Mouse (Mus musculus) liver, embryonic 12.5 days (tissue): ENCODE measurements around the gene Ankrd24. TPM values are rescaled to one million over a fixed set of nuclear protein-coding genes. Genes with fewer than 3 reads are reported as not detected.
"Not testable (repeated sequence)": the region's sequence is repeated elsewhere in the genome, so short reads cannot be mapped to it uniquely, and the experiment has no call there.

Experiments
- ATAC-seq: fragments of 200-750 bp; cut with Nextera tagmentation; 2 replicates; pipeline ENCODE4 v1.8.0; 2017; ENCODE audit warnings: moderate number of reproducible peaks, mild to moderate bottlenecking, moderate library complexity
- H3K27ac ChIP-seq: fragments of 300-500 bp; sonication (generic); 2 replicates; pipeline ENCODE4 v1.5.1; 2016; ENCODE audit warnings: mild to moderate bottlenecking
- H3K27me3 ChIP-seq: fragments of 300-500 bp; sonication (generic); replicated peaks from 2 replicates; pipeline ENCODE4 v1.6.1; 2016; ENCODE audit warnings: mild to moderate bottlenecking, moderate library complexity
- H3K36me3 ChIP-seq: fragments of 300-500 bp; sonication (generic); 2 replicates; pipeline ENCODE4 v1.6.1; 2016; ENCODE audit warnings: mild to moderate bottlenecking, moderate library complexity
- H3K4me1 ChIP-seq: fragments of 300-500 bp; sonication (generic); 2 replicates; pipeline ENCODE4 v1.6.1; 2016
- H3K4me2 ChIP-seq: fragments of 300-500 bp; sonication (generic); 2 replicates; pipeline ENCODE4 v1.6.1; 2016; ENCODE audit warnings: mild to moderate bottlenecking, moderate library complexity
- H3K4me3 ChIP-seq: fragments of 300-500 bp; sonication (generic); 2 replicates; pipeline ENCODE4 v1.5.1; 2016; ENCODE audit warnings: mild to moderate bottlenecking, moderate library complexity
- H3K9ac ChIP-seq: fragments of 300-500 bp; sonication (generic); 2 replicates; pipeline ENCODE4 v1.6.1; 2016; ENCODE audit warnings: mild to moderate bottlenecking, moderate library complexity
- H3K9me3 ChIP-seq: fragments of 300-500 bp; sonication (generic); replicated peaks from 2 replicates; pipeline ENCODE4 v1.6.1; 2016; ENCODE audit warnings: mild to moderate bottlenecking, moderate library complexity
- WGBS: fragments of 180-500 bp; shearing (Covaris S2); methylation state at CpG from one replicate; pipeline ENCODE4 v1.1.7; 2016; ENCODE audit not compliant: insufficient replicate concordance; 5-methylcytosine and 5-hydroxymethylcytosine counted together
- polyA plus RNA-seq: library from polyadenylated mRNA; unstranded; fragments of >200 nt; fragmentation: Nextera tagmentation; extraction: Ambion mirVana; gene quantifications from 2 replicates; pipeline ENCODE4 v1.2.1, GENCODE M21; 2016

Gene Ankrd24
- polyA plus RNA-seq, 1 experiment from 2014 or later, result 3.8 TPM

GRCm38 (mm10) chr10:81655178-81655577, 26.8 kb downstream of the Ankrd24 start:
- Histone ChIP-seq H3K36me3 (peaks cover 64% of the 10 kb centered on the region), H3K4me1 (peaks cover 10% of the 10 kb centered on the region), H3K9ac (no peak overlapping the region), H3K9me3 (peaks cover 38% of the 10 kb centered on the region), H3K4me3 (no peak overlapping the region), H3K4me2 (no peak overlapping the region), H3K27me3 (no peaks in the 10 kb centered on the region), H3K27ac (no peak overlapping the region)
- ATAC-seq, result no peak
- WGBS, result 92% methylated on average over 10 of the region's 10 CpGs

GRCm38 (mm10) chr10:81656174-81656573, 27.8 kb downstream of the Ankrd24 start:
- WGBS, result 90% methylated on average over 2 of the region's 2 CpGs
- no peak for ATAC-seq
- H3K4me3 ChIP-seq, result no peak overlapping the region
- H3K36me3 ChIP-seq, result peaks cover 63% of the 10 kb centered on the region
- H3K27me3 ChIP-seq, result no peaks in the 10 kb centered on the region
- H3K9me3 ChIP-seq, result peaks cover 42% of the 10 kb centered on the region
- H3K4me1 ChIP-seq, result no peaks in the 10 kb centered on the region
- H3K9ac ChIP-seq, result no peak overlapping the region
- H3K4me2 ChIP-seq, result no peak overlapping the region
- no peak overlapping the region for H3K27ac ChIP-seq

- H3K4me2 ChIP-seq, H3K27me3 ChIP-seq, H3K27ac ChIP-seq, H3K4me1 ChIP-seq, H3K36me3 ChIP-seq, ATAC-seq, H3K9ac ChIP-seq, H3K4me3 ChIP-seq, H3K9me3 ChIP-seq: not testable (repeated sequence)
- no CpG with 5 or more reads among the region's 18 CpGs for WGBS
Observed at GRCm38 (mm10) chr10:81687114-81687513, 58.8 kb downstream of the Ankrd24 start.

Other genes starting within 250 kb of the Ankrd24 start
- gene Dohh, start 244.1 kb upstream of the Ankrd24 start, polyA plus RNA-seq, result 70.0 and 74.5 TPM in 2 replicates
- gene Gm48551, start 244.1 kb upstream of the Ankrd24 start, polyA plus RNA-seq, result 0.68 and 1.2 TPM in 2 replicates
- 0.71 and 0.98 TPM in 2 replicates for gene Gm48552, start 239.5 kb upstream of the Ankrd24 start, polyA plus RNA-seq
- 1.8 TPM in 2 replicates for gene Smim24, start 235.5 kb upstream of the Ankrd24 start, polyA plus RNA-seq
- 10.1 and 10.2 TPM in 2 replicates for gene Nfic, start 172.9 kb upstream of the Ankrd24 start, polyA plus RNA-seq
- 0.05 and 0.06 TPM in 2 replicates for gene Celf5, start 145.8 kb upstream of the Ankrd24 start, polyA plus RNA-seq
- gene Ncln, start 132.1 kb upstream of the Ankrd24 start, polyA plus RNA-seq, result 59.9 and 62.7 TPM in 2 replicates
- gene S1pr4, start 128.4 kb upstream of the Ankrd24 start, polyA plus RNA-seq, result 3.1 and 3.3 TPM in 2 replicates
- gene Gna15, start 104.3 kb upstream of the Ankrd24 start, polyA plus RNA-seq, result 7.0 and 7.3 TPM in 2 replicates
- gene Gna11, start 83.3 kb upstream of the Ankrd24 start, polyA plus RNA-seq, result 27.7 and 28.3 TPM in 2 replicates
- gene Aes, start 69.1 kb upstream of the Ankrd24 start, polyA plus RNA-seq, result 263 and 270 TPM in 2 replicates
- 4.8 and 5.1 TPM in 2 replicates for gene Tle2, start 54.0 kb upstream of the Ankrd24 start, polyA plus RNA-seq
- 8.1 and 12.1 TPM in 2 replicates for gene Tle6, start 27.5 kb upstream of the Ankrd24 start, polyA plus RNA-seq
- gene BC025920, start 22.3 kb upstream of the Ankrd24 start, polyA plus RNA-seq, result 0.46 and 0.78 TPM in 2 replicates
- gene Sirt6, start 743 bp upstream of the Ankrd24 start, polyA plus RNA-seq, result 12.7 and 14.7 TPM in 2 replicates
- 2.3 and 2.5 TPM in 2 replicates for gene Gm10778, start 20.5 kb downstream of the Ankrd24 start, polyA plus RNA-seq
- 4.4 and 6.4 TPM in 2 replicates for gene Zfp433, start 76.3 kb downstream of the Ankrd24 start, polyA plus RNA-seq
- 1.2 and 2.0 TPM in 2 replicates for gene Gm3055, start 142.6 kb downstream of the Ankrd24 start, polyA plus RNA-seq
- 1.5 and 1.6 TPM in 2 replicates for gene Gm4767, start 183.6 kb downstream of the Ankrd24 start, polyA plus RNA-seq
- 2.5 and 2.8 TPM in 2 replicates for gene Gm32687, start 235.4 kb downstream of the Ankrd24 start, polyA plus RNA-seq